Mouse (Mus musculus) embryonic facial prominence, embryonic 15.5 days (tissue): Measurements from ENCODE around the gene Siglech. TPM values are rescaled to one million over a fixed set of nuclear protein-coding genes. Genes with fewer than 3 reads are reported as not detected.

Source experiments
- ATAC-seq: fragments of 200-750 bp; cut with Nextera tagmentation; 2 replicates; pipeline ENCODE4 v1.8.0; 2017; ENCODE audit warnings: low read depth, moderate TSS enrichment; ENCODE audit not compliant: insufficient number of reproducible peaks, low FRiP score, low TSS enrichment
- H3K27ac ChIP-seq: fragments of 300-500 bp; sonication (generic); replicated peaks from 2 replicates; pipeline ENCODE4 v1.5.1; 2015; ENCODE audit warnings: mild to moderate bottlenecking, inconsistent platforms
- H3K27me3 ChIP-seq: fragments of 300-500 bp; sonication (generic); 2 replicates; pipeline ENCODE4 v1.6.1; 2015; ENCODE audit warnings: inconsistent platforms
- H3K36me3 ChIP-seq: fragments of 300-500 bp; sonication (generic); 2 replicates; pipeline ENCODE4 v1.6.1; 2015; ENCODE audit warnings: mild to moderate bottlenecking, inconsistent platforms
- H3K4me1 ChIP-seq: fragments of 300-500 bp; sonication (generic); 2 replicates; pipeline ENCODE4 v1.6.1; 2015; ENCODE audit warnings: inconsistent platforms
- H3K4me2 ChIP-seq: fragments of 300-500 bp; sonication (generic); replicated peaks from 2 replicates; pipeline ENCODE4 v1.6.1; 2015; ENCODE audit warnings: mild to moderate bottlenecking, inconsistent platforms
- H3K4me3 ChIP-seq: fragments of 300-500 bp; sonication (generic); replicated peaks from 2 replicates; pipeline ENCODE4 v1.5.1; 2015; ENCODE audit warnings: mild to moderate bottlenecking, inconsistent platforms
- H3K9ac ChIP-seq: fragments of 300-500 bp; sonication (generic); 2 replicates; pipeline ENCODE4 v1.6.1; 2015; ENCODE audit warnings: inconsistent platforms
- H3K9me3 ChIP-seq: fragments of 300-500 bp; sonication (generic); replicated peaks from 2 replicates; pipeline ENCODE4 v1.6.1; 2016; ENCODE audit warnings: inconsistent platforms
- WGBS: fragments of 180-500 bp; shearing (Covaris S2); methylation state at CpG from one replicate; pipeline ENCODE4 v1.1.7; 2015; 5-methylcytosine and 5-hydroxymethylcytosine counted together
- polyA plus RNA-seq: library from polyadenylated mRNA; unstranded; fragments of >200 nt; fragmentation: Nextera tagmentation; extraction: Ambion mirVana; gene quantifications from 2 replicates; pipeline ENCODE4 v1.2.1, GENCODE M21; 2015

Siglech gene
- 0.92 and 1.1 TPM in 2 replicates for polyA plus RNA-seq

GRCm38 (mm10) chr7:55767926-55768325, at the start of gene Siglech:
Gene Siglech (plus strand): TSS chr7:55768178.
- Histone ChIP-seq H3K36me3 (no peaks in the 10 kb centered on the region), H3K4me1 (no peaks in the 10 kb centered on the region), H3K9ac (no peak within 1 kb of the TSS), H3K4me3 (no peak within 1 kb of the TSS), H3K27me3 (no peaks in the 10 kb centered on the region), H3K27ac (no peak within 1 kb of the TSS), H3K9me3 (no peaks in the 10 kb centered on the region), H3K4me2 (no peak within 1 kb of the TSS)
- ATAC-seq = no peak
- 47% methylated on average over 3 of the region's 3 CpGs for WGBS

- no peaks in the 10 kb centered on the region for H3K36me3 ChIP-seq
- no peak overlapping the region for H3K27ac ChIP-seq
- no peaks in the 10 kb centered on the region for H3K27me3 ChIP-seq
- H3K4me2 ChIP-seq = no peak overlapping the region
- ATAC-seq = no peak
- H3K9ac ChIP-seq = no peak overlapping the region
- 67% methylated on average over 7 of the region's 7 CpGs for WGBS
- no peaks in the 10 kb centered on the region for H3K9me3 ChIP-seq
- H3K4me3 ChIP-seq = no peak overlapping the region
- H3K4me1 ChIP-seq = no peaks in the 10 kb centered on the region
These were observed 45.3 kb upstream of the Siglech start for GRCm38 (mm10) chr7:55722673-55723072.

- no peak for ATAC-seq
- WGBS = 56% methylated on average over 1 of the region's 1 CpGs
- Histone ChIP-seq H3K27ac (no peak overlapping the region), H3K36me3 (no peaks in the 10 kb centered on the region), H3K27me3 (no peaks in the 10 kb centered on the region), H3K9me3 (no peaks in the 10 kb centered on the region), H3K4me1 (no peaks in the 10 kb centered on the region), H3K4me3 (no peak overlapping the region), H3K9ac (no peak overlapping the region), H3K4me2 (no peak overlapping the region)
These were observed 39.1 kb upstream of the Siglech start for GRCm38 (mm10) chr7:55728903-55729302.

GRCm38 (mm10) chr7:55734483-55734882, 33.5 kb upstream of the Siglech start:
- H3K36me3 ChIP-seq = no peaks in the 10 kb centered on the region
- no peaks in the 10 kb centered on the region for H3K9me3 ChIP-seq
- no peak overlapping the region for H3K4me3 ChIP-seq
- no peak overlapping the region for H3K27ac ChIP-seq
- ATAC-seq = no peak
- no peaks in the 10 kb centered on the region for H3K27me3 ChIP-seq
- WGBS = 90% methylated on average over 2 of the region's 2 CpGs
- H3K4me2 ChIP-seq = no peak overlapping the region
- H3K4me1 ChIP-seq = no peaks in the 10 kb centered on the region
- H3K9ac ChIP-seq = no peak overlapping the region

- ATAC-seq = no peak
- H3K4me1 ChIP-seq = no peaks in the 10 kb centered on the region
- 36% methylated on average over 4 of the region's 4 CpGs for WGBS
These were observed 30.7 kb upstream of the Siglech start for GRCm38 (mm10) chr7:55737125-55737912.

GRCm38 (mm10) chr7:55743614-55744267, 24.2 kb upstream of the Siglech start:
- 87% methylated on average over 3 of the region's 3 CpGs for WGBS
- ATAC-seq = no peak

More at GRCm38 (mm10) chr7:55737125-55737912, 30.7 kb upstream of the Siglech start:
- H3K27ac ChIP-seq = no peak overlapping the region
- no peaks in the 10 kb centered on the region for H3K27me3 ChIP-seq
- H3K9me3 ChIP-seq = no peaks in the 10 kb centered on the region
- H3K36me3 ChIP-seq = no peaks in the 10 kb centered on the region
- H3K4me2 ChIP-seq = no peak overlapping the region
- H3K9ac ChIP-seq = no peak overlapping the region
- no peak overlapping the region for H3K4me3 ChIP-seq

GRCm38 (mm10) chr7:55744566-55745220, 23.3 kb upstream of the Siglech start:
- no peak overlapping the region for H3K4me2 ChIP-seq
- no peaks in the 10 kb centered on the region for H3K9me3 ChIP-seq
- H3K4me1 ChIP-seq = peaks cover 4% of the 10 kb centered on the region; the same call in 1 of the 2 replicates
- H3K27ac ChIP-seq = no peak overlapping the region
- H3K9ac ChIP-seq = no peak overlapping the region
- 40% methylated on average over 10 of the region's 10 CpGs for WGBS
- no peaks in the 10 kb centered on the region for H3K36me3 ChIP-seq
- no peak overlapping the region for H3K4me3 ChIP-seq
- no peaks in the 10 kb centered on the region for H3K27me3 ChIP-seq
- 0 out of 2 replicates have a peak, but pooled peaks have one; percentile 15 for ATAC-seq

More at GRCm38 (mm10) chr7:55743614-55744267, 24.2 kb upstream of the Siglech start:
- H3K4me2 ChIP-seq = no peak overlapping the region
- H3K27ac ChIP-seq = no peak overlapping the region
- peaks cover 4% of the 10 kb centered on the region; the same call in 1 of the 2 replicates for H3K4me1 ChIP-seq
- no peak overlapping the region for H3K4me3 ChIP-seq
- no peaks in the 10 kb centered on the region for H3K36me3 ChIP-seq
- H3K27me3 ChIP-seq = no peaks in the 10 kb centered on the region
- no peak overlapping the region for H3K9ac ChIP-seq
- H3K9me3 ChIP-seq = no peaks in the 10 kb centered on the region

- Histone ChIP-seq H3K27me3 (no peaks in the 10 kb centered on the region), H3K4me2 (no peak overlapping the region), H3K27ac (no peak overlapping the region), H3K9ac (no peak overlapping the region), H3K4me3 (no peak overlapping the region), H3K9me3 (no peaks in the 10 kb centered on the region), H3K4me1 (no peaks in the 10 kb centered on the region), H3K36me3 (no peaks in the 10 kb centered on the region)
- ATAC-seq = no peak
- WGBS = 48% methylated on average over 3 of the region's 3 CpGs
These were observed 17.1 kb upstream of the Siglech start for GRCm38 (mm10) chr7:55750841-55751240.

GRCm38 (mm10) chr7:55759346-55759745, 8.6 kb upstream of the Siglech start:
- H3K27ac ChIP-seq = no peak overlapping the region
- H3K9ac ChIP-seq = no peak overlapping the region
- no peaks in the 10 kb centered on the region for H3K36me3 ChIP-seq
- 58% methylated on average over 3 of the region's 3 CpGs for WGBS
- no peak overlapping the region for H3K4me3 ChIP-seq
- ATAC-seq = no peak
- no peaks in the 10 kb centered on the region for H3K27me3 ChIP-seq
- H3K4me2 ChIP-seq = no peak overlapping the region
- no peaks in the 10 kb centered on the region for H3K4me1 ChIP-seq
- H3K9me3 ChIP-seq = no peaks in the 10 kb centered on the region

GRCm38 (mm10) chr7:55780011-55780410, 12.0 kb downstream of the Siglech start:
- ATAC-seq = no peak
- no peaks in the 10 kb centered on the region for H3K27me3 ChIP-seq
- H3K27ac ChIP-seq = no peak overlapping the region
- H3K9ac ChIP-seq = no peak overlapping the region
- H3K9me3 ChIP-seq = no peaks in the 10 kb centered on the region
- no peaks in the 10 kb centered on the region for H3K36me3 ChIP-seq
- WGBS = 40% methylated on average over 4 of the region's 4 CpGs
- no peak overlapping the region for H3K4me3 ChIP-seq
- H3K4me2 ChIP-seq = no peak overlapping the region
- H3K4me1 ChIP-seq = no peaks in the 10 kb centered on the region

- Histone ChIP-seq H3K27me3 (no peaks in the 10 kb centered on the region), H3K4me1 (no peaks in the 10 kb centered on the region), H3K4me3 (no peak overlapping the region), H3K4me2 (no peak overlapping the region), H3K9ac (no peak overlapping the region), H3K36me3 (no peaks in the 10 kb centered on the region), H3K27ac (no peak overlapping the region), H3K9me3 (no peaks in the 10 kb centered on the region)
- ATAC-seq = no peak
- 47% methylated on average over 3 of the region's 3 CpGs for WGBS
These were observed 14.5 kb downstream of the Siglech start for GRCm38 (mm10) chr7:55782493-55782892.
